Mouse (Mus musculus) lung, postnatal 10 days (tissue): ENCODE results near the gene Hspbap1.

ENCODE experiments used
- DNase-seq: peaks from one replicate; pipeline ENCODE4 v3.0.0; 2021

The Hspbap1 gene

GRCm38 (mm10) chr16:35764941-35765340 is 5.2 kb upstream of the Hspbap1 start:
- no peak for DNase-seq

- no peak for DNase-seq
These were observed 4.7 kb upstream of the Hspbap1 start for GRCm38 (mm10) chr16:35765449-35765848.

- no peak for DNase-seq
These were observed 3.8 kb upstream of the Hspbap1 start for GRCm38 (mm10) chr16:35766366-35766765.

DNA sequence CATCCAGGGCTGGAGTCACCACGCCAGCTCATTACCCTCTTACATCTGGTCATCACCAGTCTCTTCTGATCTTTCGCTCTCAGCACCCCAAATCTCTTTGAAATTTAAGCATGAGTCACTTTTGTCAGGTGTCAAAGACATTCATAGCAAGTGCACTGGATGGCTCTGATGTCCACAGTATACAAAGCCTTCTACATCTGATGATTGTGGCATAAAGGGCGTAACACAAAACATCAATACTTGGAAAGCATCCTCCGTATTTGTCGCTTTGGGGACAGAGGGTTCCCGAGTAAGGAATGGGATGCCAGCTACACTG is 1.7 kb upstream of the Hspbap1 start:
- no peak for DNase-seq

DNA sequence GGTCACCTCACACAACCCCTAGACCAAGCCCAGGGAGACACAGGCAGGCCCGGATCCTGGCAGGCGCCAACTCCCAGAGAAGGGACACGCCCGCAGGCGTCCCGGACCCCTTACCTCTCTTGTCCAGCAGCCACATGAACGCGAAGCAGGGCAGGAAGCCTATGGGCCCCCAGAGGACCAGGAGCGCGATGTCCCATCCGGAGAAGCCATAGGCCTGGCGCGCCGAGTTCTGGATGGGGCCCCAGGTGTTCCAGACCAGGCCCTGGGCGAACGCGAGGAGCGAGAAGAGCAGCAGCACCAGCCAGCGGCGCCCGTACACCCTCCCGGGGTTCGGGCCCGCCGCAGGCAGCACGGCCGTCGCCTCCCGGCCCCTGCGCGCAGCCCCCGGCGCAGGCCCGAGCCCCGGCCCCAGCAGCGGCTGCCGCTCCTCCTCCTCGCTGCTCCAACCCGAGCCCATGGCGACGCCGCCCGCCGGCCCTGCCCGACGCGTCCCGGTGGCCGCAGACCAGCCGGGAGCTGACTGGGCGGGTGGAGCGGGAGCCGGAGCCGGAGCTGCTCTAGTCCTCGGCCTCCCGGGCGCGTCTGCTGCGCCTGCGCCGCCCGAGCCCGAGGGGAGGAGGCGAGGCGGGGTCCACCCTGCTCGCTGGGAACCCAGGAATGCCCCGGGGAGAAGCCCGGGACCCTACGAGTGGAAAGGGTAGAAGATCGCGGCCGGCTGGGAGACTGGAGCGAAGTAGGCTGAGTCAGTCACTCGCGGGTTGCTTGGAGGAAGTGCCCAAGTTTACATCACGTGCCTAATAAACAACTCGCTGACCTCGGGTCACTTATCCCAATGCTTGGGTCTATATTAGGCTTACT is 1.2 kb upstream of the Hspbap1 start, which contains the start of gene Dirc2:
TSS of gene Dirc2 (minus strand) at position 572 of the 858 bp plus-strand sequence.
- DNase-seq: peak; percentile 77

DNA sequence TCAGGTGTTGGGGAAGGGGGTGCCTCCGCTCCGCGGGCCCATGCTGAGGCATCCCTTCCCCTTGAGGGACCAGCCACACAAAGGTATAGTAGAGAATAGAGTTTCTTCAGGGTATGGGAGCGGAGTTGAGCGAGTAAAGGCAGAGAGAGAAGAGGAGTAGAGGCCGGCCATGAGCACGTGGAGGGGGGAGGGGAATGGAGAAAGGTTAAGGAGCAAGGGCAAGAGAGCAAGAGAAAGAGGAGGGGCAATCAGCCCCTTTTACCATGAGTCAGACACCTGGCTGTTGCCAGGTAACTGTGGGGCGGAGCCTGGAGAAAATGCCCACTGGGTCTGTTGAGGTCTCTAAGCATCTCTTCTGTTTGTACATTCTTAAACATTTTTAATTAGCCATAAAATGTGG is 966 bp downstream of the Hspbap1 start:
- no peak for DNase-seq

GRCm38 (mm10) chr16:35771606-35772005 is 1.4 kb downstream of the Hspbap1 start:
- DNase-seq: no peak

GRCm38 (mm10) chr16:35772598-35772997 is 2.4 kb downstream of the Hspbap1 start:
- DNase-seq: no peak

DNA sequence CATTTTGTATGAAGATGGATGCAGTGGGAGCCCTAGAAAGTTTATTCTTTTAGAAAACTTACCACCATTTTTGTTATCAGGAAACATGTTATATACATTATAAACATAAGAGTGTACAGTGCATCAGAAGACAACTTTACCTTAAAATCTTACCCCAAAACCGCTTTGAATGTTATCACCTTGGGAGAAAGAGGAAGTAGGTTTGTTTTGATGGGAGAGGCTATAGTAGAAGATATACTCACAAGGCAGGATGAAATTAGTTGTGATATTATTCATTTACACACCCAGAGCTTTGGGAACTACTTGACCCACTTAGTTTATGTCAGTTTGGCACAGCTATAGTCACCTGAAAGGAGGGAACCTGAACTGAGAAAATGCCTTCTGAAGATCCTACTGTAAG is 5.7 kb downstream of the Hspbap1 start:
- DNase-seq: no peak

- DNase-seq: no peak
These were observed 6.6 kb downstream of the Hspbap1 start for GRCm38 (mm10) chr16:35776737-35777136.

DNA sequence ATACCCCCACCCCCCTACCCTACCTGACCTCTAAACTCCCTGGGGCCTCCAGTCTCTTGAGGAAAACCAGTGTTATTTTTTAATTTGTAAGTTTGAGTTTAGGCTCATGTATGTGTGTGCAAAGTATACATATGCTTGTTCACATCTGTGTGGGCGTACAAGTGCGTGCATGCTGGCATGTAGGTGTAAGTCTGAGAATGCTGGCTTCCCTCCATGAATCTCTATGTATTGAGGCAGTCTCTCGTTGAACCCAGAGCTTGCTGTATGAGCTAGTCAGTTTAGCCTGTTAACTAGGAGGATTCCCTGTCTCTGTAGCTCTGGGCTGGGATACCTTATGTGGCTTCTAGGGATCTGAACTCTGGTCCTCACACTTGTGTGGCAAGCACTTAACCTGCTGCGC is 7.6 kb downstream of the Hspbap1 start:
- DNase-seq: no peak

GRCm38 (mm10) chr16:35779681-35780080 is 9.5 kb downstream of the Hspbap1 start:
- DNase-seq: no peak

DNA sequence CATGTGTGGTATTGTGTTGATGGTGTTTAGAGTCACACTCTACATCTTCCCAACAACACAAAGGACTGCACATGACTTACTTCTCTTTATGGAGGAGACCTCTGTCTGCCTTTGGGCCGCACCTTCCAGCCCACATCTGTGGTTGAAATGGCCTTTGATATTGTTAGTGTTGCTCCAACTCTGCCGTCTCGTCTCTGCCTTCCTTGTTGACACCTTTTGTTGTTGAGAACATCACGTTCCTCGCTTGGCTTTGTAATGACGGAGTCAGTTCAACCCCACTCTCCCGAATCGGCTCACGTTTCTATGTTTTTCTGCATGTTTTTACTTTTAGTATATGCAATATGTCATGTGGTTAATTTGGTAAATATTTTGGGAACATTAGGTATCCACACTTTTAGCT is 10.9 kb downstream of the Hspbap1 start:
- no peak for DNase-seq

DNA sequence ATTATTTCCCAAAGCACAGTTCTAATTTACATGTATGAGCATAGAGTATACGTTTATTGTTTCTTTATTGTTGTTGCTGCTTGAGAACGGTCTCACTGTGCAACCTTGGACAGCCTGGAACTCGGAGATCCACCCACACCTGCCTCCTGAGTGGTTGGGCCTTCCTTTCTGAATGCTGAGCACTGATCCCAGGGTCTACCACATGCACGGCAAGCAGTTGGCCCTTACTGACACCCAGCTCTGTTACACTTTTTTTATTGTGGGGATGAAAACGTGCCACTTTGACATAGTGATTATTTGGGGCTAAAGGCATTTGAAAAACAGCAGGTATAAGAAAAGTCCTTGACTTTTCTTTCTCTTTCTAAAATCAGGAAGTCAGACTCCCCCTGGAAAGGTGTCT is 11.5 kb downstream of the Hspbap1 start:
- no peak for DNase-seq

DNA sequence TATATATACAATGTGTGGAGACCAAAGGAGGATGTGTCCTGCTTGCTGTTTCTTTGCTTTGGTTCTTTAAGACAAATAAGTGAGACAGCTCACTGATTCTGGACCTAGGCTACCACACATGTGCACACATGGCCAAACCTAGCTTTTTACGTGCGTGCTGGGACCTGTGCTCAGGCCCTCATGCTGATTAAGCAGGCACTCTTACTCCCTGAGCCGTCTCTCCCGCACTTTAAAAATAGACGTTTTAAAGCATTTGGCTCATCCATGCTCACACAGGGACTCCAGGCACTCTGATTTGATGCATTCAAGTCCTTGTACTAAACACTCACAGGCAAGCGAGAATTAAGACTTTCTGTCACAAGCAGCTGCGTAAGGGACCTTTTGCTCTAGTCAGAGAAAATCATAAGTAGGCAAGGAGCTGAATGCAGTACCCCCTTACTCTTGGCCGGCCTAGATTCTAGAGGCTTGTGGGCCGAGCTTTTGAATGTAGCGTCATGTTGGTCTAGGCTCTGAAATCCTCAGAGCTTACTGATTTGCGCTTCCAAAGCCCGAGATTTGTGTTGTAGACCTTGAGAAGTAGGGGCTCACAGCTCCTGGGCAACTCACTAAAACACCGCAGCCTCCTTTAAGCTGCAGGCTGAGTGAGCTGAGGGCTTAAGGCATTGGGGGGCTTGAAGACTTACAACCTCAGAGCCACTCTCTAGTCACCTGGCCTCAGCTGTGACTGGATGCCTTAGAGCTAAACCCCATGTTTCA is 12.5 kb downstream of the Hspbap1 start:
- DNase-seq: no peak

GRCm38 (mm10) chr16:35783207-35783573 is 13.0 kb downstream of the Hspbap1 start:
- no peak for DNase-seq

- DNase-seq: no peak
These were observed 14.1 kb downstream of the Hspbap1 start for GRCm38 (mm10) chr16:35784134-35784725.

DNA sequence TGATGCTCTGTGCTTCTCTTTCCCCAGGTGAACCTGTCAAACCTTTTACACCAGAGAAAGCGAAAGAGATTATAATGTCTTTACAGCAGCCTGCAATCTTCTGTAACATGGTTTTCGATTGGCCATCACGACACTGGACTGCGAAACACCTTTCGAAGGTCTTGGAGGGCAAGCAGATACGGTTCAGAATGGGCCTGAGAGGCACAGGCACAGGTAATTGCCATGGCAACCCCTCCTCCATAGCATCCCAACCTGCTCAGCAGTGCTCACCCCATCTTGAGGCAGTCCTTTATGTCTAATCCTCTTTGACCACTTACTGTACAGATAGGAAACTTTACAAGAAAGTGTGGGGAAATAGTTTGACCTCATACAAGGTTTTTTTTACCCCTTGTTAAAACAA is 17.0 kb downstream of the Hspbap1 start:
- no peak for DNase-seq

GRCm38 (mm10) chr16:35787568-35788189 is 17.5 kb downstream of the Hspbap1 start:
- no peak for DNase-seq

DNA sequence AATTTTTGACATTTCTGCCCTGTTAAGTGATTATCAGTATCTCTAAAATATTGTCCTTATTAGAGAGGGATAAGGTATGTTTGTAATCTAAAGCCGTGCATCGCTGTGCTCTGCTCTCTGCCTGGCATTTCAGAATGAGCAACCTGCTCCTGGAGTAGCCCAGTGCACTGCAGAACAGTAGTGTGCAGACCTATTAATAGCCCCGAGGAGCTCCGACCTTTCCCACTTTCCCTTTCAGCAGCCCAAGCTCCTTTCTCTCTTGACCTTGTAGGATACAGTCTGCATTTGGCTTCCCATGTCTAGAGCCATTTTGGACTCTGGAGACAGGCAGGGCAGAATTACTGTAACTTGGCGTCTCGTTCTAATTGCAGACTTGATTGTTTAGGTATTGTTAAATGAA is 18.2 kb downstream of the Hspbap1 start:
- no peak for DNase-seq

GRCm38 (mm10) chr16:35791962-35792521 is 21.9 kb downstream of the Hspbap1 start:
- no peak for DNase-seq

GRCm38 (mm10) chr16:35802163-35802562 is 32.0 kb downstream of the Hspbap1 start:
- peak; percentile 6 for DNase-seq

- DNase-seq: no peak
These were observed 33.5 kb downstream of the Hspbap1 start for GRCm38 (mm10) chr16:35803723-35804122.
